Mouse (Mus musculus): ENCODE results near the gene Olfr1195.

- TF ChIP-seq CTCF (IDR thresholded peaks at IDR 0.05; ENCODE audit: borderline replicate concordance, control insufficient read depth, extremely low read depth, insufficient read depth, low read length, poor library complexity), result no peak
- TF ChIP-seq POLR2A (IDR thresholded peaks at IDR 0.05; ENCODE audit: control insufficient read depth, extremely low read depth, insufficient read depth, low read length, poor library complexity), result no peak
Measured at GRCm38 (mm10) chr2:88704497-88704896, 15.5 kb upstream of the Olfr1195 start, which contains the start of gene Olfr1196.

All from thymus, adult 2 months (tissue).